Mouse (Mus musculus) small intestine, adult 10 weeks (tissue): ENCODE data around the gene Esp23. TPM values are rescaled to one million over a fixed set of nuclear protein-coding genes. Genes with fewer than 3 reads are reported as not detected.

ENCODE experiments used
- polyA plus RNA-seq: library from polyadenylated mRNA; stranded (reverse); fragments of 350-450 nt; fragmentation: Illumina TruSeq; extraction: RNeasy Lipid Tissue Mini Kit (QIAGEN cat#74804); gene quantifications from one replicate; pipeline ENCODE4 v1.2.3, GENCODE M21; 2014; ENCODE audit warnings: low replicate concordance

The Esp23 gene
- not detected for polyA plus RNA-seq

DNA sequence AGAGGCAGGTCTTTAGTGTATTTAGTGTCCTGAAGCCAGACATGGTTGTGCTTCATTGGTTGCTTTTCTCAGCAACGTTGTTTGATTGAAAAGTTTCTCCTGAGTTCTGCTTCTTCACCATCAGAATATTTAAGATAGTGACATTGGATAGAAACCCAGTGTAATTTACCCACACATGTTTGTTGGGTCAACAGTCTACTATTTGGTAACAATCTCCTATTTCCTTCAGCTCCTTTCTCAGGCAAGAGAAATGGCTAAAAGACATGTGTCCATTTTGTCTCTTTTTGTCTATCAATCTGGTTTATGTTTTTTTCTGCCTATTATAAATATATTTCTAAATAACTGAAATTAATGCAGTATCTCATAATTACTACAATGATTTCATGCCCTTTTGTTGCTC, at the start of gene Esp23:
Gene Esp23, minus strand, starts transcription at position 101 of the 400 bp plus-strand sequence.

DNA sequence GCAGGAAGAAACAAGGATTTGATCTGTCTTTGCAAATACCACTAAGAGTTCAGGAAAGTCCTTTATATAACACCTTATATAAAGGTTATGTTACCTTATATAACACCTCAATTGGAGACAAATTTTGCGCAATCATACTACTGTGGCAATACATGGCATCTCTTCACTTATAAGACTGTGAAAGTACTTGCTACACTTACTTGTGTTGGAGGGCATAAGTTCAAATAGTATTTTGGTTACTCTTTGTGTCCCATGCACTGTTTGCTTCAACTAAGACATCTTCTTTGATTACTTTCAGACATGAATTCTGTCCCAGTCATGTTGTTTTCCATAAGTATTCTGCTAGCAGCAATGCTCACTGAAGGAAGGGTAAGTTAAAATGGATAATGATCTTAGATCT, 18.2 kb upstream of the Esp23 start, which contains the start of gene Esp22:
Gene Esp22, plus strand, starts transcription at position 301 of the 400 bp plus-strand sequence.

DNA sequence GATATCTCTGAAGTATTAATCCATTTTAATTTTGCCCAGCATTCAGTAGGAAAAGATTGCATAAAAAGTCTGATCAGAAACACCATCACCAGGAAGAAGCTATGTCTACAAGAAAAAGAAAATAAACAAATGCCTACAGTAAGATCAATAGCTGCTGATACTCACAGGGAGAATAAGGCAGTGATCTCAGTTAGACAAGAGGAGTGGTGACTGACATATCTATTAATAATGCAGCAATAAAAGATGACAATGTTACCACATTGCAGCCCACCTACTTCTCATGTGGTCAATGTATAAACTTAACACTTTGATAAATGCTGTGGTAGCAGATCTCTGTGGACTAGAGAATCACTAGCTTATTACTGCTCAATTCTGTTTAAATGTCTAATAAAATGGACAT, 33.6 kb downstream of the Esp23 start, which contains the start of gene Gm21903:
Gene Gm21903, minus strand, starts transcription at position 101 of the 400 bp plus-strand sequence.

DNA sequence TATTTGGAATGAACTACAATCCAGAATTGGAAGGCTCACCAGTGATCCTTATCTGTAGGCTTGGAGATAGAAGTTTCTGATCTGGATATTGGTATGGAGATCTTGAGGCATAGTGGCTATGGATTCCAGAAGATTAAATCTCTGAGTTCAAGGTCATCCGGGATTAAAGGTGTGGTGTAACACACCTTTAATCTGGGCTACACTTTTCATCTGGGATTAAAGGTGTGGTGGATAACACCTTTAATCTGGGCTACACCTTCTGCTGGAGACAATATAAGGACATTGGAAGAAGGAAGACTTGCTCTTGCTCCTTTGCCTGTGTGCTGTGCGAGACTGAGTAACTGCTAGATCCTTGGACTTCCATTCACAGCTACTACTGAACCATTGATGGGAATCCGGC, 40.4 kb downstream of the Esp23 start, which contains the start of gene Esp24:
Gene Esp24, plus strand, starts transcription at position 301 of the 400 bp plus-strand sequence.

Other genes starting within 250 kb of the Esp23 start
- not detected for gene Esp24, start 40.3 kb downstream of the Esp23 start, polyA plus RNA-seq
- not detected for gene Gm21903, start 33.7 kb downstream of the Esp23 start, polyA plus RNA-seq
- not detected for gene Esp22, start 18.3 kb upstream of the Esp23 start, polyA plus RNA-seq